Mouse (Mus musculus): ENCODE data around the gene Ptpru. TPM values are rescaled to one million over a fixed set of nuclear protein-coding genes. Genes with fewer than 3 reads are reported as not detected.

The Ptpru gene
- polyA plus RNA-seq, 1 experiment from 2014 or later, result 2.6 TPM

- no peak overlapping the region for H3K27ac ChIP-seq (ENCODE audit: low read depth)
- no peaks in the 10 kb centered on the region for H3K9me3 ChIP-seq (ENCODE audit: low read length)
- DNase-seq (no peak), ATAC-seq (no peak)
- H3K4me3 ChIP-seq (ENCODE audit: low read depth, low read length), result no peak overlapping the region
- no peaks in the 10 kb centered on the region for H3K27me3 ChIP-seq (ENCODE audit: insufficient read depth, low read length)
- TF ChIP-seq EP300 (IDR thresholded peaks at IDR 0.05; ENCODE audit: low read depth) (no peak), CTCF (IDR thresholded peaks at IDR 0.05; ENCODE audit: low read depth) (no peak)
- H3K4me2 ChIP-seq (ENCODE audit: low read depth, low read length), result no peak overlapping the region
- no peaks in the 10 kb centered on the region for H3K4me1 ChIP-seq (ENCODE audit: insufficient read depth)
- 57% methylated on average over 16 of the region's 16 CpGs for WGBS (ENCODE audit: insufficient replicate concordance)
- no peaks in the 10 kb centered on the region for H3K36me3 ChIP-seq (replicated peaks; ENCODE audit: insufficient read depth, low read length)
- H3K9ac ChIP-seq (replicated peaks), result no peak overlapping the region
Observed at GRCm38 (mm10) chr4:131821161-131821731, 16.8 kb downstream of the Ptpru start.

- H3K27me3 ChIP-seq (ENCODE audit: insufficient read depth, low read length), result no peaks in the 10 kb centered on the region
- no peak overlapping the region for H3K4me3 ChIP-seq (ENCODE audit: low read depth, low read length)
- H3K4me1 ChIP-seq (ENCODE audit: insufficient read depth), result no peaks in the 10 kb centered on the region
- no peak for ATAC-seq
- H3K9me3 ChIP-seq (ENCODE audit: low read length), result no peaks in the 10 kb centered on the region
- no peaks in the 10 kb centered on the region for H3K36me3 ChIP-seq (replicated peaks; ENCODE audit: insufficient read depth, low read length)
- no peak overlapping the region for H3K27ac ChIP-seq (ENCODE audit: low read depth)
- no peak overlapping the region for H3K9ac ChIP-seq (replicated peaks)
- TF ChIP-seq EP300 (IDR thresholded peaks at IDR 0.05; ENCODE audit: low read depth) (no peak), CTCF (IDR thresholded peaks at IDR 0.05; ENCODE audit: low read depth) (no peak)
- 59% methylated on average over 23 of the region's 23 CpGs for WGBS (ENCODE audit: insufficient replicate concordance)
- DNase-seq, result no peak
- no peak overlapping the region for H3K4me2 ChIP-seq (ENCODE audit: low read depth, low read length)
Observed at GRCm38 (mm10) chr4:131818926-131819325, 19.2 kb downstream of the Ptpru start.

- H3K4me2 ChIP-seq (ENCODE audit: low read depth, low read length), result no peak overlapping the region
Observed at GRCm38 (mm10) chr4:131815774-131816173, 22.3 kb downstream of the Ptpru start.

GRCm38 (mm10) chr4:131814869-131815268, 23.2 kb downstream of the Ptpru start:
- 76% methylated on average over 10 of the region's 10 CpGs for WGBS (ENCODE audit: insufficient replicate concordance)
- ATAC-seq, result no peak

More at GRCm38 (mm10) chr4:131815774-131816173, 22.3 kb downstream of the Ptpru start:
- H3K4me3 ChIP-seq (ENCODE audit: low read depth, low read length), result no peak overlapping the region
- no peak for DNase-seq
- H3K9me3 ChIP-seq (ENCODE audit: low read length), result no peaks in the 10 kb centered on the region
- TF ChIP-seq CTCF (IDR thresholded peaks at IDR 0.05; ENCODE audit: low read depth) (no peak), EP300 (IDR thresholded peaks at IDR 0.05; ENCODE audit: low read depth) (peak; percentile 77)
- peak; percentile 83 for ATAC-seq
- H3K27ac ChIP-seq (ENCODE audit: low read depth), result no peak overlapping the region
- no peaks in the 10 kb centered on the region for H3K27me3 ChIP-seq (ENCODE audit: insufficient read depth, low read length)
- H3K4me1 ChIP-seq (ENCODE audit: insufficient read depth), result no peaks in the 10 kb centered on the region
- no peak overlapping the region for H3K9ac ChIP-seq (replicated peaks)
- WGBS (ENCODE audit: insufficient replicate concordance), result 54% methylated on average over 10 of the region's 10 CpGs
- no peaks in the 10 kb centered on the region for H3K36me3 ChIP-seq (replicated peaks; ENCODE audit: insufficient read depth, low read length)

GRCm38 (mm10) chr4:131813798-131814197, 24.3 kb downstream of the Ptpru start:
- no peak for DNase-seq
- TF ChIP-seq CTCF (IDR thresholded peaks at IDR 0.05; ENCODE audit: low read depth) (no peak), EP300 (IDR thresholded peaks at IDR 0.05; ENCODE audit: low read depth) (no peak)
- 76% methylated on average over 7 of the region's 7 CpGs for WGBS (ENCODE audit: insufficient replicate concordance)
- no peak overlapping the region for H3K27ac ChIP-seq (ENCODE audit: low read depth)
- H3K4me3 ChIP-seq (ENCODE audit: low read depth, low read length), result no peak overlapping the region
- H3K4me1 ChIP-seq (ENCODE audit: insufficient read depth), result no peaks in the 10 kb centered on the region
- H3K9ac ChIP-seq (replicated peaks), result no peak overlapping the region
- ATAC-seq, result no peak
- no peaks in the 10 kb centered on the region for H3K9me3 ChIP-seq (ENCODE audit: low read length)
- no peaks in the 10 kb centered on the region for H3K36me3 ChIP-seq (replicated peaks; ENCODE audit: insufficient read depth, low read length)
- no peak overlapping the region for H3K4me2 ChIP-seq (ENCODE audit: low read depth, low read length)
- no peaks in the 10 kb centered on the region for H3K27me3 ChIP-seq (ENCODE audit: insufficient read depth, low read length)

More at GRCm38 (mm10) chr4:131814869-131815268, 23.2 kb downstream of the Ptpru start:
- no peaks in the 10 kb centered on the region for H3K36me3 ChIP-seq (replicated peaks; ENCODE audit: insufficient read depth, low read length)
- no peak overlapping the region for H3K27ac ChIP-seq (ENCODE audit: low read depth)
- H3K4me2 ChIP-seq (ENCODE audit: low read depth, low read length), result no peak overlapping the region
- H3K9ac ChIP-seq (replicated peaks), result no peak overlapping the region
- no peak for DNase-seq
- TF ChIP-seq EP300 (IDR thresholded peaks at IDR 0.05; ENCODE audit: low read depth) (no peak), CTCF (IDR thresholded peaks at IDR 0.05; ENCODE audit: low read depth) (no peak)
- H3K4me3 ChIP-seq (ENCODE audit: low read depth, low read length), result no peak overlapping the region
- H3K27me3 ChIP-seq (ENCODE audit: insufficient read depth, low read length), result no peaks in the 10 kb centered on the region
- H3K4me1 ChIP-seq (ENCODE audit: insufficient read depth), result no peaks in the 10 kb centered on the region
- no peaks in the 10 kb centered on the region for H3K9me3 ChIP-seq (ENCODE audit: low read length)

- H3K9me3 ChIP-seq (ENCODE audit: low read length), result no peaks in the 10 kb centered on the region
- 84% methylated on average over 11 of the region's 11 CpGs for WGBS (ENCODE audit: insufficient replicate concordance)
- H3K4me3 ChIP-seq (ENCODE audit: low read depth, low read length), result no peak overlapping the region
- ATAC-seq (no peak), DNase-seq (no peak)
- no peaks in the 10 kb centered on the region for H3K27me3 ChIP-seq (ENCODE audit: insufficient read depth, low read length)
- no peak overlapping the region for H3K27ac ChIP-seq (ENCODE audit: low read depth)
- H3K4me2 ChIP-seq (ENCODE audit: low read depth, low read length), result no peak overlapping the region
- H3K9ac ChIP-seq (replicated peaks), result no peak overlapping the region
- TF ChIP-seq EP300 (IDR thresholded peaks at IDR 0.05; ENCODE audit: low read depth), result no peak
- TF ChIP-seq CTCF (IDR thresholded peaks at IDR 0.05; ENCODE audit: low read depth), result no peak
- no peaks in the 10 kb centered on the region for H3K36me3 ChIP-seq (replicated peaks; ENCODE audit: insufficient read depth, low read length)
- no peaks in the 10 kb centered on the region for H3K4me1 ChIP-seq (ENCODE audit: insufficient read depth)
Observed at GRCm38 (mm10) chr4:131812458-131812857, 25.6 kb downstream of the Ptpru start.
